Mouse (Mus musculus) kidney, adult 18-20 months (tissue): Measurements from ENCODE around the gene Abca6.

ENCODE experiments used
- DNase-seq: peaks from one replicate; pipeline ENCODE4 v3.0.0; 2021

Abca6 gene

DNA sequence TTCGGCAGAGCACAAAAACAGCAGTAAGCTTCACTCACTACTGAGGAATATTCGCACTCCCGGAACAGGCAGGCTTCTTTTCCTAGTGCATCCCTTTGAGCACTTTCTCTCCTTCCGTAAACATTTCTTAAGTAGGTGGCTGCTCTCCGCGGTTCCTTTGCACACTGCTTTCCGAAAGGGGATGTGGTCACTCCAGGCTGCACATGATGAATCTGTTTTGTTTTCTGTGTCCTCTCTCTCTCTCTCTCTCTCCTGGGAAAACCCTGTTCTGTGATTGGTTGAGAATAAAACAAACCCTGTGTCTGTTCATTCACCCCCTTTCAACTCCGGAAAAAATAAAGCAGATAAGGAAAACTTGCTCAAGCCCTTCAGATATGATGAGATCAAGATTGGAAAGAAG is at the start of gene Abca6:
Gene Abca6, minus strand, starts transcription at position 243 of the 400 bp plus-strand sequence.
- DNase-seq = no peak

DNA sequence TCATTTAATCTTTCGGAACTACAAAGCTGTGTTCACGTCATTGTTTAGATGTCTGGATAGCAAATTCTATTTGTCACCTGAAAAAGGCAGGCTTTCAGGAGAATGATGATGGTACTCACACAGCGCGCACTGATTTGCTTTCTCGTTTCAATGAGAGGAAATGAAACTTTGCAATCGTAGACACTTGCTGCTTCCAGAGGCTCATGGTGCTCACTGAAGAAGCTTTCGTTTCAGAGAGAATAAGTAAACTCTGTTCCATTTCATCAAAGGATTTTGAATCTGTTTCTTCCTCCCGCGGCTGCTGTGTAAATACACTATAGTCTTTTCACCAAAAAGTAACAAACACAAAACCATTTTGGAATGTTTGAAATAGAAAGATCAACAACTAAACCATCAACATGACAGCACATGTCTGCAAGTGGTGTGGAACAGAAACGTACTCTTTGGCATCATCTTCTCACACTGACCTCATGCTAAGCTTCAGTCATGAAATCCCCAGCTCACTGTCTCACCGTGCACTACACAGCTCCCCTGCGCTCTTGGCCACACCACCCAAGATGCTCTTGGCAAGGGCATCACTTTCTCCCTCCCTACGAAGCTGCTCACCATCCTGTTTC is 46.4 kb upstream of the Abca6 start:
- no peak for DNase-seq

DNA sequence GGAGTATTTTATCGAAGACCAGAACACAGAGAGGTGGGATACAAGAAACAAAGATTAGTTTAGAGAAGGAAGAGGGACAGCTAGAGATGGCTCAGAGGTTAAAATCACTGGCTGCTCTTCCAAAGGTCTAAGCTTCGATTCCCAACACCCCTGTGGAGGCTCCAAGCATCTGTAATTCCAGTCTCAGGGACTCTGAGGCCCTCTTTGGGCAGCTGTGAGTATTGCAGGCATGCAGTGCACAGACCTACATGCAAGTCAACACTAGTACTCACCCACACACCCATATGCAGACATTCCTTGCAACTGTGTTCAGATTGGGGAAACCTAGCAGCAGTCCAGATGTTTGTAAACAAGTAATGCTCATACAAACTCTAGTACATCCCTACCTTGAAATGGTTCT is 39.0 kb upstream of the Abca6 start:
- DNase-seq = no peak

DNA sequence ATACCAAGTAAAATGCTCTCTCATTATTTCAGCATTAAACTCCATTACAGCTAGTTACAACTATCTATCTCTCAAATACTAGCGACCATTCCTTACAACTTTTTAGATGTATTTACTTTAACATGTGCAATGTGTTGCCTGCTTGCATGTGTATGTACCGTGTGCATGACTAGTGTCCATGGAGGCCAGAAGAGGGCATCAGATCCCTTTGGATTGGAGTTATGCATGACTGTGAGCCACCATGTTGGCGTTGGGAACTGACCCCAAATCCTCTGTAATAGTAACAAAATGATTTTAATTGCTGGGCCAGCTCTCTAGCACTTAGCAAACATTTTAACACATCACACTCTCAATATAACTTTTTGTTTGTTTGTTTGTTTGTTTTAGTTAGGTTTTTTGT is 36.8 kb upstream of the Abca6 start:
- no peak for DNase-seq

DNA sequence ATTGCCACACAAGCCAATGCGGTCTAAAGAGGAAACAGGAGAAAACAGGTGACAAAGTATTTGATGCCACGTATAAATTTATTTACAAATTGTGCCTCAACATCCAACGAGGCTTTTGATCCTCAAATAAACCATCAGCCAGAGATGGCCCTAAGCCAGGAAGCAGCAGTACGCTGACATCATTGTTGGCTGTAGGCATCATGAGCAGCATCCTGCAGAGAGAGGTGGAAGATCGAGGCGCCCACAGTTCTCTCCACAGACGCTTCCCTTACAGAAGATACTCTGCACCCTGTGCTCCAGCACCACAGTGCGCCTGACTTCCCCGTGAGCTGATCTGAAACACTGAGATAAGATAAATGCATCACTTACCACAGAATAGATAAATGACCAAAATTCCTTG is 36.1 kb upstream of the Abca6 start:
- no peak for DNase-seq

DNA sequence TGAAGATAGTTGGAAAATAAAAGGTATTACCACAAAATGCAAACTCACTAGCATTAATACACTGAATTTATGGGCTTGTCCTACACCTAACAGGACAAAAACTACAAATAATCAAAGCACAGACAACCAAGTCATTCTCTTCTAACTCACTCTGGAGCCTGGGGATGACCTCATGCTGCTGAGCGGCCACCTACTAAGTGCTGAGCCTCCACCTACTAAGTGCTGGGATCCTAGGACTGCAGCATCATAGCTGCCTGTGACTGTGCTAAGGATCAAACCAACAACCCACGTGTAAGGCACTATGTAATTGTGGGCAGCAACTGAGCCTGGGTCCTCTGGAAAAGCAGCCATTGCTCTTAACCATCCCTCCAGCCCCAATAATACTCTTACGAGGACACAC is 34.8 kb upstream of the Abca6 start:
- DNase-seq = no peak

DNA sequence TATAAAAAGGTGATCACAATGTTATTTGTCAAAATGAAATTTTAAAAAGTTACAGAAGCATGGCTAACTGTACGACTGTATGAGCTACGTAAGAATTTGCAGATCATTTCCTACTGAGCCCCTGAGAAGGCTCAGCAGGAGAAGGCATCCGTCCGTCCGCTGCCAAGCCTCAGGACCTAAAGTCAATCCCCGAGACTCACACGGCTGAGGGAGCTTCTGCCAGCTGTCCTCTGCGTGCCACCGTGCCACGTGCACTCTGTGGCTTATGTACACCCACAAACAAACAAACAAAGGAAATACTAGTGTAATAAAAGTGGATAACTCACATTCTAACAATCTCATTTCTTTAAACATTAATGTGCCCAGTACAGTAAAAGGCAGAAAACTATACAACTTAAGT is 33.3 kb upstream of the Abca6 start:
- no peak for DNase-seq

DNA sequence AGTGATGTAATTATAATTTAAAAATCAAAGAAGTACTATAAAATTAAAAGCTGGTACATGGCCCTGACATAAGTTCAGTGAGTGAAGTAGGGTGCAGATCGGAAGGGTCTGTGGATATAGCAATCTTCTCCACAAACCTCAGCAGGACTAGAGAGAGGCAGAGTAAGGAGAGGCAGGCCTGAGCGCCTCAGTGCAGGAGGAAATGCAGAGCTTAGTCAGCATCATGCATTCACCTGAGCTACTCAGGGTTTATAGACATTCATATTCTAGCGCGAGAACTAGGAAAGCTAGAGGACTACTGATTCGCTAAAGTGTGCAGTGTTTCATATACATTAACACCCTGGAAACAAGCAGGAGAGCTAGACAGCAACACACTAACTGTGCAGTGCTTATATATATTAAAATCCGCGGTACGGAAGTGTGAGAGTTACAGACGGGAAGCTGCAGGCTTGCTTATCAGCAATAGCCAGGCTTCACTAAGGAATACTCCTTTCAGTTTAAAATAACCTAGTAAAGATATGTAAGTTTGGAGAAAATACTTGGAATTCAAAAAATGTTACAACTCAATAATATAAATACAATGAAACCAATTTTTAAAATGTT is 32.7 kb upstream of the Abca6 start:
- no peak for DNase-seq

DNA sequence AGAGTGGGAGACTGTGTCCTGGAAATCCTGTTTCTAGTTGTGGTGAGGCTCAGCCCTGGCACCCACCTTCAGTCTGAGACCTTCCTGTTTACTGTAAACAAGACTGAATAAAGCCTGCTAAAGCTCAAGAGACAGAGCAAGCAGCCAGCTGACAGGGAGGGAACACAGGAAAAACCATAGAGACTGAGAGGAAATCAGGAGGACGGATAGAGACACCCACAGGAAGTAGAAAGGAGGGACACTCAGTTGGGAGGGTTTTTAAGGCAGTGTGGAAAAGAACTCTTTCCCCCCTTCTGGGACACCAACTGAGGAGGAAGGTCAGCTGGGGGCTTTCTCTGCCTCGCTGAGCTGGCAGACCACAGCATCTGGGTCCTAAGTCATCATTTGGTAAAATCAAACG is 23.2 kb upstream of the Abca6 start:
- no peak for DNase-seq

DNA sequence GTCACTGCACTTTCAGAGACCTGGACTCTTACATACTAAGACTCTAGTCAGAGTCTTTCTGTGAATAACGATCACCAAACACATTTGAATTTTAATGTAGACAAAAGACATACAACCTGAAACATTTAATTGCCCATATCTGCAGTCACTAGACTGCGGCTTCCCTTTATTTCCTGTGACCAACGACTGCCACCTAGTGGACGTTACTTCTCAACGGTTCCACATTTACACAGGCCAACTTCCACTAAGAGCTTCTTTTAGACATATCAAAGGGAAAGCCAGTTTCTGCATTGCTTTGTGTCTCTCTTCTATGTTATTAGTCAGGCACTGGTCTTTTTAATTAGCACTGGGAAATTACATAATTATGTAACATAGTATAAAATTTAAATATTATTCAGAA is 20.2 kb upstream of the Abca6 start:
- DNase-seq = peak; percentile 33

DNA sequence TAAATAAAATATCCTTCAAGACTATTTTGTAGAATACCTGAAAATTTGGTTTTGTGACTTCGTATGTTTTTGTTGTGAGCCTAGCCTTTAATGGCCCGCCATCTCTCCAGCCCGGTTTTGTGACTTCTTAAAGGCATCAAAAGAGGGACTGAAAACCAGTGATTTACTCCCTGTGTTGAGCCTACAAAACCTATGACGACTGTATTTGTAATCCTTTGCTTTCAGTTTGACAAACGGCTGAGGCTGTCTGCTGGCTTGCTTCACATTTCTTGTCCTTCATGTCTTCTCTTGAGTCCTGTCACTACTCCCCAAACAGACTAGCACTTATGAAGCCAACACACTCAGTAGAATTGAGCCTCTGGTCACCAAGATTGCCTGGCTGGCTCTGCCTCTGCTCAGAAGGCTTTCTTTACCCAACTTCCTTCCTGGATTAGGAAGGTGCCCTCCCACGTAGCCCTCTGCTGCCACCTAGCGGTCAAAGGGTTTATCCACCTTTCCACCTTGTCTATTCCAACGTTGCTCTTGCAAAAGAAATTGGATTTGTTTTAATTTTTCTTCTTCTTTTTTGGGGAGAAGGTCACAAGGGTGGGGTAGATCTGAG is 16.8 kb upstream of the Abca6 start:
- DNase-seq = peak; percentile 83

DNA sequence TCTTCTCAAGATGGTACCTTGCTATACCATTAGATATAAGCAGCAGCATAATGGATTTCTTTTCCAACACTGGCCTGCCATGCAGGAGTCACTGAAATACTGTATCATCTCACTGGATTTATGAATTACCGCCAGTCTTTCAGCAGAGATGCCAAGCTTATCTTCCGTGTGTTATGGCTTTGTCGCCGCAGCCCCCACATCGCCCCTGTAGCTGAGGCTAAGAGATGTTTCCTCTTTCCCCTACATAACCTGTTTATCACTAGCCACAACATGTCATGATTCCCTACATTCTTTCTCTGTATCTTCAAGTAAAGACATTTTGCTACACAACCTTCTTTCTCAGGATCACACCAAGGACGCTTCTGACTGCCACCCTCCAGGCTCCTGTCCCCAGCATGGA is 15.7 kb upstream of the Abca6 start:
- no peak for DNase-seq

DNA sequence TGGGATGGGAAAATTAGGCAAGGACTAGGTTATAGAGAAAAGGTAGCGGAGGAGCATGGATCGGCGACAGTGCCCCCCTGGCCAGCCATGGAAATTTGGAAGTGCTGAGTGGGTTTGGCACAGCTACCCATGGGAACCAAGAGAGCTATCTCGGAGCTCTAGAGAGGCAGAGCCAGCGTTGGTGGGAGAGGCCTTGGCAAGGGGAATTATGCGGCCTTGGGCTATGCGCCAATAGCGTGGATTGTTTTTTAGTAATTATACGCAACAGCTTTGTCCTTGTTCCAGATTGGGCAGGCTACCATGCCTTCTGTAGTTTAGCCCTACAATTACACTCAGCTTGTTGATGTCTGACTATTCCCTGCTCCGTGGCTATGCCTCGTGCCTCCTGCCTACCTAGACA is 15.2 kb upstream of the Abca6 start:
- no peak for DNase-seq

DNA sequence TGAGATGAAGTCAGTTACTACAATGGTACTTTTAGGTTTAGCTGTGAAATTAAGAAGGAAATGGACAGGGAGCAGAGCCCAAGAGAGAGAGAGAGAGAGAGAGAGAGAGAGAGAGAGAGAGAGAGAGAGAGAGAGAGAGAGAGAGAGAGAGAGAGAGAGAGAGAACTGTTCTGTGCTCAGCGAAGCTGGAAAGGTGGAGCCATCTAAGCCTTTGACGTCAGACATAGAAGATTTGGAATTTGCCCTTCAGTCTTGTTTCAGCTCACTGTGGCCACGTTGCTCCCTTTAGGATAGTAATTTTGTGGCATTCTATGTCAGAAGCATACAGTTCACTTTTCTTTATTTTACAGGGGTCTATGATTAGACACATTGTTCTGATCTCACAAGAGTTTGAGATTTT is 10.3 kb upstream of the Abca6 start:
- DNase-seq = no peak

DNA sequence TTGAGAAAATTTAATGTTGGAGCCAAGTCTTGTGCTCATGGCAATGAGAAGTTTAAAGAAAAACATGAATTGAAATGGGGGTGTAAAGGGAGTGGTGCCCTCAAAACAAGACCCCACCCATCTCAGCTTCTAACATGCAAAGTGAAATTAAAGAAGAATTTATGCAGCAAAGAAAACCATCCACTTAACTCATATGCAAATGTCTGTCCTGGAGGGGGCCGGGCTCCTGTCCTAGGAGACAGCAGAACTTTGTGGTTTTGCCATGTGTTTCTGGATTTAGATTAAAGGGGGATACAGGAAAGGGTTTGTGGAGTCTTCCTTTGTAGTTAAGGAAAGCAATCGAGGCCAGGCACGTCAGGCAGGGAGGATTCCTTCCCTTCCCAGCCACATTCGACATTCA is 6.3 kb upstream of the Abca6 start:
- no peak for DNase-seq

DNA sequence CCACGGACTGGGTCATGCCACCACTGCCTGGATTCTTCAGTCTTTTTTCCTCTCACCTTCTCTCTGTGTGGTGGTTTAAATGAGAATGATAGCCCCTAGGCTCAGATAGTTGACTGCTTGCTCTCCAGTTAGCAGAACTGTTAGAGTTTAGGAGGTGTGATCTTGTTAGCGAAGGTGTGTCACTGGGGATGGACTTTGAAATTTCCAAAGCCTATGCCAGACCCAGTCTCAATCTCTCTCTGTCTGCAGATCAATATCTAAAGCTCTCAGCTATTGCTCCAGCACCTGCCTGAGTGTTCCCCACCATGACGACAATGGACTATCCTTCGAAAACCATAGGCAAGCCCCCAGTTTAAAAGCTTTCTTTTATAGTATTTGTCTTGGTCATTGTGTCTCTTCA is 5.5 kb upstream of the Abca6 start:
- DNase-seq = no peak

DNA sequence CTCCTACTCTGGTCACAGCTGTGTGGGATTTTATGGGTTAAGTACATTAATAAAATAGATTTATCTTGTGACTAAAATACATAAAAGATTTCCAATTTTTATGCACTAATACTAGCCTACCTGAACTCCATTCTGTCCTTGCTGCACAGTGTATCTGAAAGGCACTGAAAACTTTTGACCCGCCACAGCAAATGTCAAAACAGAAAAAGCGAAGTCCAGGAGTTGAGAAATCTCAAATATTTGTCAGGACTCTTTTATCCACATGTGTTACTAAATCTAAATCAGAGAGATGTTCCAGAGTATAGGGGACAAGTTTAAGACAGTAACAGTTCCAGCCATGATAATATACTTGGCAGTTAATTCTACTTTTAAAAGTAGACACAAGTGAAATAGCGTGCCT is 680 bp upstream of the Abca6 start:
- DNase-seq = no peak

DNA sequence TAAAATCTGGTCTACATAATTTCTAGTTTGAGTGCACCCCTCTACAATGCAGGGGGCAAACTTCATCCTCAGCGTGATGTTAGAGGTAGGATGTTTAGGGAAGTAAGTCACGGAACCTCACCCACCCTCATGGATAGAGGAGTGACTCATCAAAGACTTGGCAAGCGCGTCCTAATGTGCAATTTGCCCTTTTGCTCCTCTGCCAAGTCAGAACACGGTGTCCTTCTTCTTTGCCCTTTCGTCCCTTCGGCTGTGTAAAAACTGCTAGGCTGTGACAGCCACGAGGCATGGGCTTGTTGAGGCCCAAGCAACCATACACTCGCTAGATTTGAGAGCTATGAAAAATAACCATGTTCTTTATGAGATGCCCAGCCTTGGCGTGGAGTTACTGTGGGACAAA is 6.8 kb downstream of the Abca6 start:
- peak; percentile 44 for DNase-seq

DNA sequence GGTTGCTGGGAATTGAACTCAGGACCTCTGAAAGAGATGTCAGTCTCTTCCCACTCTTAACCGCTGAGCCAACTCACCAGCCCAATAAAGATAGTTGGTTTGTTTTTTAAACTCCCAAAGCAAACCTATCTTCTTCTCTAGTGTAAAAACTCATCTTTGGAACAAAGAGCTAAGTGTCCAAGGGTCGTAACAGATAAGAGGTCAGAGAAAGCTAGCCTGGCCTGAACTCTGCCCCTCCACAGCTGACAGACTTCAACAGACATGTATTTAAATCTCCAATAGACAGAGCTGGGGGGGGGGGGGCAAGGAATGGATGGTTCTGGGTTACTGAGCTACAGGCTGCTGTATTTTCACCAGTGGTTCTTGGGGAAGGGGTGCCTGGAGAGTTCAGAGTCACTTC is 14.1 kb downstream of the Abca6 start:
- no peak for DNase-seq

DNA sequence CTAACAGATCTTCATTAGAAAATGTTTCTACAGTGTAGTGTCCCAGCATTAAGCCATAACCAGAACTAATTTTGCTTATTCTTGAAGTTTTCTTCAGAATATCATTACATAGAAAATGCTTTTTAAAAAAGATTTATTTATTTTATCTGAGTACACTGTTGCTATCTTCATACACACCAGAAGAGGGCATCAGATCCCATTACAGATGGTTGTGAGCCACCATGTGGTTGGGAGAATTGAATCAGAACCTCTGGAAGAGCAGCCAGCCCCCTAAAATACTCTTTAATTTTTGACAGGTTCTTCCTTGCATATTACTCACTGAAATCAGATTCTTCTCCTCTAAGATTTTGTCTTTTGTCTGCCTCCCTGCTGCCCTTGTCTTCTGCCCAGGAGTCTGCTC is 18.6 kb downstream of the Abca6 start:
- no peak for DNase-seq

DNA sequence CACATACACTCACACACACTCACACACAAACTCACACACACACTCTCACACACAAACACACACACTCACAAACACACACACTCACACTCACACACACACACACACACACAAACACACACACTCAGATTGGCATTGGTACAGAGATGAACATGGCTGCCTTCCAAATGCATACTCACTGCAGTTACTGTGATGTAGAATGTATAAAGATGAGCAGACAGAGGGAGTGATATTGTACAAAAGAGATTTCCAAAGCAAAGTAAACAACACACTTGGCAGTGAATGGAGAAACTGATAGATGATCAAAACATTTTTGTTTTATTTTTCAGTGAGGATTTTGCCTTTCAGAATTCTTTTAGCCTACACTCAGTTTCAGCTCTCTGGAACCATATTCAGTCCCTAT is 34.5 kb downstream of the Abca6 start:
- DNase-seq = no peak

DNA sequence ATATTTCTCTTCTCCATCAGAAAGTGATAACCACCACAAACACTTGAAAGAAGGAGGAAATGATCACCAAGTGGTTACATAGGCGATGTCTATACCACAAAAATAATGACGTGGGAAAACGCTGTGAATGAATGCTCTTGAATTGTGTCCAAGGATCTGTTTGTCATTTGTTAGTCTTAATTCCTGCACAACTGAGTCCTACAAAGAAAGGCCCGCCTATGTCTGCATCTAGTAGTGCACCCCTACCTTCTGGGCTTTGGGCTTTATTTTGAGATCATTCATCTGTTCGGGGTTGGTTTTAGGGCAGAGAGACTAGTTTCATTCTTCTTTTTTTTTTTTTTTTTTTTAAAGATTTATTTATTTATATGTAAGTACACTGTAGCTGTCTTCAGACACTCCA is 47.6 kb downstream of the Abca6 start:
- no peak for DNase-seq

DNA sequence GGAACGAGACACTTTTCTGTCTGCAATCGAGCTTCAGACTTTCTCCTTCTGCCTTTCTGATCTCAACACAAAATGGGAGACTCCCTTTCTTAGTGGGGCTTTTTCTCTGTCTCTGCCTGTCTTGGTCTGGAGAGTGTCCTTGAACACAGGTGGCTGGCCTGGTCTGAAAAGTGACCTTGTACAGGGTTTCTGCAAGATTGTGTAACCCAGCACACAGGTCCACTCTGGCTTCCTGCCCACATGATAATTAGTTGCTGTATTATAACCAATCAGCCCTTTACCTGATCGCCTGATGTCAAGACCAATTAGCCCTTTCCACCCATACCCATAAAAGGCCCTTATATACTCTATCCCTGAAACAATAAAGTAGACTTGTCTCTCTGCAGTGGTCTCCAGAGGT is 52.7 kb downstream of the Abca6 start:
- no peak for DNase-seq

DNA sequence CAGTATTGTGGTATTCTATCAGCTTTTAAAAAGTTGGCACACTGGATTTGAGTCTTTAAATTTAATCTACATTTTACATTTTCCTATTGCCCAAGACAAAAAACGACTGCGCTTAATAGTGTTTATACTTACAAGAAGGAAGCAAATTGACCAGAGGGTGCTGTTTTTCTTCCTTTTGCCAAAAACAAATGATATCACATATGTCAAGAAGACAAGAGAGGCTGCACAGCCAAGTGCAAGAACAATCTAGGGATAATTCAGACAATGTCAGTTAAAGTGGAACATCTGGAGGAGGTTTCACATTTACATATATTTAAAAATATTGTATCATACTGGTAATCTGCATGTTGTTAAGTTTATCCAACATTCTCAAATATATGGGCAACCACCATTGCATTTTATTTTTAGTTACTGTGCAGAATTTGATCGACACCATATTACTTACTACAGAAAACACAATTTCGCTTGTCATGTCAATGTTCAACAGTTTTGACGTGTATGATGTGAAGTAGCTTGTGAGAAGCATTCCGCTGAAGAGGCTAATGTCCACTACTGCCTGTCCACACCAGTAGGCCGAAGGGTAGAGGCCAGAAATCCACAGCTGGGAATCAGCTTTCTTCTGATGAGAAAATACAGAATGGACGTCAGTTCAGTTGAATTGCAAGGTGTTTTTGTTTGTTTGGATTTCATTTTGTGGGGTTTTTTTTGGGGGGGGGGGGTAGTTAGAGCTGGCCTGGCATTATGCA is 54.8 kb downstream of the Abca6 start:
- no peak for DNase-seq
